Mouse (Mus musculus): ENCODE measurements at regions not wholly inside any gene's neighbourhood (a gene's known extent, or its start where the extent isn't known, plus 50 kb on each side); places are given as distances from the start of the nearest gene placed in this dataset.
A peak's percentile ranks its signal among the peaks of the same experiment; 100 is the strongest.

DNA sequence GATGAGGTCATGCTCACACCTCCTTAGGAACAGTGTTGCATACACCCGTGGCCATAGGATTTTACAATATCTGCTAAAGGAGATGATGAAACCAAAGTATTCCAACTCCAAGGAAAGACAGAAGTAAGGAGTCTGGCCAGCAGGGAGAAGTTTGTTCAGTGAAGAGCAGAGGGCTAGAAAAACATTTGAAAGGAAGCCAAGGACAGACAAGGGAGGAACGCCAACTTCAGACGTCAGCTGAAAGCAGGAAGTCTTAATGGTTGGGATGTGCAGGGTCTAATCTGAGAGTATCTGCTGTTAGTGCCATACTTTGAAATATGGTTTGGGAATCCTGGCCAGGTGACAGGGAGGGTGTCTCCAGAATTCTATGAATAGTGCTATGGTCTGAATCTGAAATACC lies 98.5 kb upstream of the Irf2bp2 start:
- intact Hi-C loops (cut with DNase I), result loop anchor here (2.0 kb wide), 1 partner anchor 43 kb away; no protein-coding TSS in a partner anchor
- TF ChIP-seq CTCF (IDR thresholded peaks at IDR 0.05) (peak; percentile 37), EP300 (IDR thresholded peaks at IDR 0.05; ENCODE audit: insufficient read depth, low read depth, low read length) (no peak)
- H3K36me3 ChIP-seq (ENCODE audit: control insufficient read depth, insufficient read depth, low read length), result peaks cover 2% of the 10 kb centered on the region
- H3K27ac ChIP-seq, result peak overlapping the region; percentile 53
- peaks cover 9% of the 10 kb centered on the region for H3K4me1 ChIP-seq (ENCODE audit: control insufficient read depth, insufficient read depth, low read length)
- no peaks in the 10 kb centered on the region for H3K79me2 ChIP-seq (replicated peaks; ENCODE audit: control insufficient read depth, insufficient read depth, low read length)
- no peak overlapping the region for H3K9ac ChIP-seq (ENCODE audit: low read depth, low read length)
- H3K27me3 ChIP-seq (ENCODE audit: control insufficient read depth, insufficient read depth, low read length), result no peaks in the 10 kb centered on the region
- H3K4me3 ChIP-seq, result no peak overlapping the region
- 14% methylated on average over 3 of the region's 3 CpGs for WGBS
- peak; percentile 62 to 78 for DNase-seq

DNA sequence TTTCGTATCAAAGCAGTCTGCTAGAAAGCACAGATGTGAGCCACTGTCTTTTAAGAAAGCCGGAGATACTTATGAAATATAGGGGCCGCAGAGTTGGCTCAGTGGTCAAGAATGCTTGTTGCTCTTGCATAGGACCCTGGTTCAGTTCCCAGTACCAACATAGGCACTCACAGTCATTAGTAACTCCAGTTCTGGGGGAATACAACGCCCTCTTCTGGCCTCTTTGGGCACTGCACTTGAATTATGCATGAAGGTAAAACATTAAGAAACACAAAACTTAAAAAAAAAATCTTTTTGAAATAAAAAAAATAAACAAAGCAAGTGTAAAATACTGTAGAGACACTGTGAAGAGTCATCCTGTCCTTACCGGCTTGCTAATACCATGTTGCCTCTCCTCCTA lies 94.7 kb upstream of the Irf2bp2 start:
- H3K27me3 ChIP-seq (ENCODE audit: control insufficient read depth, insufficient read depth, low read length), result no peaks in the 10 kb centered on the region
- no peak for DNase-seq
- no peak overlapping the region for H3K27ac ChIP-seq
- peaks cover 9% of the 10 kb centered on the region for H3K4me1 ChIP-seq (ENCODE audit: control insufficient read depth, insufficient read depth, low read length)
- WGBS, result 82% methylated on average over 5 of the region's 5 CpGs
- intact Hi-C loops (cut with DNase I), result no loop called here
- H3K36me3 ChIP-seq (ENCODE audit: control insufficient read depth, insufficient read depth, low read length), result peaks cover 2% of the 10 kb centered on the region
- no peak overlapping the region for H3K9ac ChIP-seq (ENCODE audit: low read depth, low read length)
- no peak for TF ChIP-seq POLR2A (IDR thresholded peaks at IDR 0.05; ENCODE audit: insufficient read depth, low read depth, low read length)
- TF ChIP-seq EP300 (IDR thresholded peaks at IDR 0.05; ENCODE audit: insufficient read depth, low read depth, low read length), result no peak
- TF ChIP-seq CTCF (IDR thresholded peaks at IDR 0.05), result peak; percentile 54
- H3K79me2 ChIP-seq (replicated peaks; ENCODE audit: control insufficient read depth, insufficient read depth, low read length), result no peaks in the 10 kb centered on the region
- no peak overlapping the region for H3K4me3 ChIP-seq

DNA sequence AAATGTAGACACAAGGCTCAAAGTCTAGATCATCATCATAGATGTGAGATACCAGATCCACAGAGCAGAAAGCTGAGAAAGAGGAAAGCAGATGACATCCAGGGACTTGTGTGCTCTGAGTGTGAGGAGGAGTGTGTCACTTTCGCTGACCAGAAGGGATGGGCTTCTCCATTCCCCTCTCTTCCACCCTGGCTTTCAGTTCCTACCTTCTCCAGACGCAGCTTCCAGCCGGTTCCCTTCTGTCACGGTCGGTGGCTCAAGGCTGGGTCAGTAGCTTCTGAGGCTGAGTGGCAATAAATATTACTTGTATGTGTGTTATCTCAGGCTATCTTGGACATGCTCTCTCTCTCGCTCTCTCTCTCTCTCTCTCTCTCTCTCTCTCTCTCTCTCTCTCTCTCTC lies 94.2 kb upstream of the Irf2bp2 start:
- TF ChIP-seq EP300 (IDR thresholded peaks at IDR 0.05; ENCODE audit: insufficient read depth, low read depth, low read length) (no peak), POLR2A (IDR thresholded peaks at IDR 0.05; ENCODE audit: insufficient read depth, low read depth, low read length) (no peak), CTCF (IDR thresholded peaks at IDR 0.05) (no peak)
- Histone ChIP-seq H3K4me1 (ENCODE audit: control insufficient read depth, insufficient read depth, low read length) (peaks cover 12% of the 10 kb centered on the region), H3K27ac (no peak overlapping the region), H3K4me3 (no peak overlapping the region), H3K27me3 (ENCODE audit: control insufficient read depth, insufficient read depth, low read length) (no peaks in the 10 kb centered on the region), H3K9ac (ENCODE audit: low read depth, low read length) (no peak overlapping the region), H3K79me2 (replicated peaks; ENCODE audit: control insufficient read depth, insufficient read depth, low read length) (no peaks in the 10 kb centered on the region), H3K36me3 (ENCODE audit: control insufficient read depth, insufficient read depth, low read length) (peaks cover 2% of the 10 kb centered on the region)
- DNase-seq, result no peak
- WGBS, result 87% methylated on average over 6 of the region's 6 CpGs
- intact Hi-C loops (cut with DNase I), result no loop called here

DNA sequence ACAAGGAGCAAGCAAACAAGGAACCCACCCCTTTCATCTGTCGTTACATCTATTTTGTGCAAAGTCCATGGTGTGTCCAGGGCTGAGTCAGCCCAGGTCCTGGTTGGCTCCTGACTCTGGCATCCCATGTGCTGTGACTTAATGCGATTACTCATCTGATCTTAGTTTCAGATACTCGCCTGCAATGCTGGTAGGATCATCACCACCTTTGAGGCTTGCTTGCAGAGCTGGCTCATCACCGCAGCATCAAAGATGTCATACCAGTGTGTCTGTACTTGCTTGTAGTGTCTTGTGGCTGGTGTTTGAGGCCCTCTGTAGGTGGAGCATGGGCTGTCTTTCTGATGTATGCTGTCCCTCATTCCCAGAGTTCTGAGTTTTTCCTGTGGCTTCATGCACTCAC lies 93.0 kb upstream of the Irf2bp2 start:
- intact Hi-C loops (cut with DNase I), result no loop called here
- H3K9ac ChIP-seq (ENCODE audit: low read depth, low read length), result no peak overlapping the region
- no peaks in the 10 kb centered on the region for H3K27me3 ChIP-seq (ENCODE audit: control insufficient read depth, insufficient read depth, low read length)
- no peaks in the 10 kb centered on the region for H3K79me2 ChIP-seq (replicated peaks; ENCODE audit: control insufficient read depth, insufficient read depth, low read length)
- H3K27ac ChIP-seq, result no peak overlapping the region
- 92% methylated on average over 4 of the region's 4 CpGs for WGBS
- H3K4me3 ChIP-seq, result no peak overlapping the region
- H3K36me3 ChIP-seq (ENCODE audit: control insufficient read depth, insufficient read depth, low read length), result no peaks in the 10 kb centered on the region
- TF ChIP-seq CTCF (IDR thresholded peaks at IDR 0.05) (no peak), POLR2A (IDR thresholded peaks at IDR 0.05; ENCODE audit: insufficient read depth, low read depth, low read length) (no peak), EP300 (IDR thresholded peaks at IDR 0.05; ENCODE audit: insufficient read depth, low read depth, low read length) (no peak)
- peaks cover 6% of the 10 kb centered on the region for H3K4me1 ChIP-seq (ENCODE audit: control insufficient read depth, insufficient read depth, low read length)
- DNase-seq, result no peak

DNA sequence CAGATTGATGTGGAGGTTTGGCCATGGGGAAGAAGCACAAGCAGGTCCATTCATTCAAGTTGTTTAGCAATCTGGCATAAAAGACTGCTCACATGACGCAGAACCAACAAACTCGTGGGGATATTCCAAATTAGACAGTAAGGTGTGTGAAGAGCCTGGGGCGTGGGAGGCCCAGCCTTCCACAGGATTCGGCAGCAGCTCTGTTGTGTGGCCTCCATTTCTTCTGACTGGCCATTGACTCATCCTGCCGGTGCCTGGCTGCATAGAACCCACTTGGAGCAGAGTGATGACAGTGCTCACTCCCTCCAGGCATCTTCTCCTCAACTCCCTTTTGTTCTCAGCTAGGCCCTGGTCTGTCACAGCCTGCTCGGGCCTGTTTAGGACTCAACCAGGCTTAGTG lies 91.6 kb upstream of the Irf2bp2 start:
- Histone ChIP-seq H3K79me2 (replicated peaks; ENCODE audit: control insufficient read depth, insufficient read depth, low read length) (no peaks in the 10 kb centered on the region), H3K9ac (ENCODE audit: low read depth, low read length) (no peak overlapping the region), H3K4me1 (ENCODE audit: control insufficient read depth, insufficient read depth, low read length) (peaks cover 5% of the 10 kb centered on the region; the same call in 1 of the 2 replicates), H3K27me3 (ENCODE audit: control insufficient read depth, insufficient read depth, low read length) (no peaks in the 10 kb centered on the region), H3K4me3 (no peak overlapping the region), H3K27ac (no peak overlapping the region), H3K36me3 (ENCODE audit: control insufficient read depth, insufficient read depth, low read length) (no peaks in the 10 kb centered on the region)
- no peak for DNase-seq
- intact Hi-C loops (cut with DNase I), result no loop called here
- 82% methylated on average over 6 of the region's 6 CpGs for WGBS
- TF ChIP-seq POLR2A (IDR thresholded peaks at IDR 0.05; ENCODE audit: insufficient read depth, low read depth, low read length) (no peak), EP300 (IDR thresholded peaks at IDR 0.05; ENCODE audit: insufficient read depth, low read depth, low read length) (no peak), CTCF (IDR thresholded peaks at IDR 0.05) (no peak)

DNA sequence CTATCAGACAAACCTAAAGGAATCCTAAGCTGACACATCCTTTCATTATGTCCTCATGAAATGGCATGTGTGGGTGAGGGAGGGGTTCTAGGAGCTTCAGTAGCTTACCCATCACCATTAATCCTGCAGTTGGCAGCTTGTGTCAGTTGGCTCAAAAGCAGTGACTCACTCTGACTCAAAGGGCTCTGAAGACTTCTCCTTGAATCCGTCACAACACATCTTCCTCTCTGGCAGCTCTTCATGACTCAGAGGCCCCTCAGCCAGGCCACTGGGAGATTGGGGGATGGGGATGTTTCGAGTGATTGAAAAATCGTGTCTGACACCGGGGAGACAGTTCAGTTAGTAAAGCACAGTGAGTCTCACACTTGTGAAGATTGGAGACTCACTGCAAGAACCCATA lies 90.2 kb upstream of the Irf2bp2 start:
- Histone ChIP-seq H3K4me1 (ENCODE audit: control insufficient read depth, insufficient read depth, low read length) (peaks cover 5% of the 10 kb centered on the region; the same call in 1 of the 2 replicates), H3K9ac (ENCODE audit: low read depth, low read length) (no peak overlapping the region), H3K4me3 (no peak overlapping the region), H3K79me2 (replicated peaks; ENCODE audit: control insufficient read depth, insufficient read depth, low read length) (no peaks in the 10 kb centered on the region), H3K27ac (no peak overlapping the region; the same call in 1 of the 2 replicates), H3K36me3 (ENCODE audit: control insufficient read depth, insufficient read depth, low read length) (no peaks in the 10 kb centered on the region), H3K27me3 (ENCODE audit: control insufficient read depth, insufficient read depth, low read length) (no peaks in the 10 kb centered on the region)
- no peak for TF ChIP-seq CTCF (IDR thresholded peaks at IDR 0.05)
- TF ChIP-seq POLR2A (IDR thresholded peaks at IDR 0.05; ENCODE audit: insufficient read depth, low read depth, low read length), result no peak
- TF ChIP-seq EP300 (IDR thresholded peaks at IDR 0.05; ENCODE audit: insufficient read depth, low read depth, low read length), result no peak
- peak in 1 of 2 experiments; percentile 47 for DNase-seq
- 45% methylated on average over 4 of the region's 4 CpGs for WGBS
- intact Hi-C loops (cut with DNase I), result no loop called here

Data from heart, adult 2 months (tissue).